Mouse (Mus musculus): Measurements from ENCODE around the gene Tcf25. TPM values are rescaled to one million over a fixed set of nuclear protein-coding genes. Genes with fewer than 3 reads are reported as not detected.

The Tcf25 gene
- polyA plus RNA-seq, 1 experiment, result 239 TPM

DNA sequence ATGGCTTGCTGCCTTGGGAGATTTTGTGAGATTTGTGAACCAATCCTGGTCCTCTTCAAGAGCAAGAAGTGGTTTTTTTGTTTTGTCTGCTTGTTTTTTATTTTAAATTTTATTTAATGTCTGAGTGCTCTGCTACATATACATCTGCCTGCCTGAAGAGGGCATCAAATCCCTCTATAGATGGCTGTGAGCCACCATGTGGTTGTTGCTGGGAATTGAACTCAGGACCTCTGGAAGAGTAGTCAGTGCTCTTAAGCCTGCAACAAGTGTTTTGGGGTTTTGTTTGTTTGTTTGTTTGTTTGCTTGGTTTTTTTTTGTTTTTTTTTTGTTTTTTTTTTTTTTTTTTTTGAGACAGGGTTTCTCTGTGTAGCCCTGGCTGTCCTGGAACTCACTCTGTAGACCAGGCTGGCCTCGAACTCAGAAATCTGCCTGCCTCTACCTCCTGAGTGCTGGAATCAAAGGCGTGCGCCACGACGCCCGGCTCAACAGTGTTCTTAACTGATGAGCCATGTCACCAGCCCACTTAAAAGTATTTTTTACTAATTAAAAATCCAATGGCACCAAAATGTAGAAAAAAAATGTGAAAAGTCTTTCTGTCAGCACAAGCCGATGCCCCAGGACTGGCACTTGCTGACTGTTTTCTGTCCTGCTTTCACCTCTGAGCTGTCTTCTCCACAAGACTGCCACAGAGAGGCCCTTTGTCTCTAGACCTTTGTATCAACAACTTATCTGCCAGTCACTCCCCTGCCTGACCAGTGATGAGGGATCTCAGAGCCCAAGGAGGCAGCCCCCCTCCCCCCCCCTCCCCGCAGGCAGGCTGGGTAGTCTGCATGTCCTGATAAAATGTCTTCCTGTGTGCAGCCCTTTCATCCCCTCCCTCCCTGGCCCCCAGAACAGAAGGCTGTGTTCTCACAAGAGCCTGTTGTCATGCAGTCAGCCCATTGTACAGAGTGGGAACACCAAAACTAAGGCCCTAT lies 42.7 kb downstream of the Tcf25 start:
- TF ChIP-seq CTCF (IDR thresholded peaks at IDR 0.05; ENCODE audit: low read depth, low read length) (peak; percentile 30), EP300 (IDR thresholded peaks at IDR 0.05; ENCODE audit: insufficient read depth, low read depth, low read length) (no peak), POLR2A (IDR thresholded peaks at IDR 0.05; ENCODE audit: insufficient read depth, low read length) (no peak)
- H3K4me3 ChIP-seq (ENCODE audit: low read depth, low read length), result no peak overlapping the region
- no peak overlapping the region for H3K27ac ChIP-seq (ENCODE audit: insufficient read depth, low read length)
- H3K36me3 ChIP-seq (ENCODE audit: control insufficient read depth, insufficient read depth, low read length, poor library complexity, severe bottlenecking), result peaks cover 5% of the 10 kb centered on the region; the same call in 1 of the 2 replicates
- no peak overlapping the region for H3K9ac ChIP-seq (ENCODE audit: low read depth, poor library complexity, severe bottlenecking)
- H3K27me3 ChIP-seq (ENCODE audit: control insufficient read depth, insufficient read depth, low read length, poor library complexity, severe bottlenecking), result no peaks in the 10 kb centered on the region
- H3K4me1 ChIP-seq (ENCODE audit: control insufficient read depth, insufficient read depth, low read length), result peaks cover 7% of the 10 kb centered on the region
- no peaks in the 10 kb centered on the region for H3K9me3 ChIP-seq (replicated peaks; ENCODE audit: control insufficient read depth, insufficient read depth, low read length, poor library complexity, severe bottlenecking)

DNA sequence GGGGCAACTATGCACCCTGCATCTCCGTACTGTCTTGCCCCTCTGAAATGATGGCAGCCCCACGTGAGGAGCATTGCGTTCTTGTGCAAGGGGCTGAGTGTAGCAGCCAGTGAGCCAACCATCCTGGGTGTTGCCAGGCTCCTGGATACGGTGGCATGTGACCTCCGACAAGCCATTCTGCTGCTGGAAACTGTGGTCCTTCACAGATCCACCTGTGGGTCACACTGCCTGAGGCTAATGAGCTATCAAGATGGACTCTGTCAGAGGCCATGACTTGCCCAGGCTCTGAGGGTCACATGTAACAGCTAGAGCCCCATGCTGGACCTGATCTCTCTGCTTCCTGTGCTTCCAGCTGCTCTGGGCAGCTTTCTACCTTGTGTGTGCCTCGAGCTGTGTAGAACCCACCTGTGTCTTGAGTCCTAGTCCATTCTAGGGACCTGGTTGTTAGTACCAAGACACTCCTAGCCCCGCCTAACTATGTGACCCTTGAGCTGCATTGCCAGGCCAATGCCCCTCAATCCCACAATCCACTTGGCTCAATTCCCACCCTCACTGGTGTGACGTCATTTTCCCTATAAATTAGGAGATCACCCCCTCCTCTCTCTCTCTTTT lies 43.5 kb downstream of the Tcf25 start:
- no peak overlapping the region for H3K4me3 ChIP-seq (ENCODE audit: low read depth, low read length)
- peaks cover 7% of the 10 kb centered on the region for H3K4me1 ChIP-seq (ENCODE audit: control insufficient read depth, insufficient read depth, low read length)
- peaks cover 5% of the 10 kb centered on the region; the same call in 1 of the 2 replicates for H3K36me3 ChIP-seq (ENCODE audit: control insufficient read depth, insufficient read depth, low read length, poor library complexity, severe bottlenecking)
- H3K9me3 ChIP-seq (replicated peaks; ENCODE audit: control insufficient read depth, insufficient read depth, low read length, poor library complexity, severe bottlenecking), result no peaks in the 10 kb centered on the region
- H3K27me3 ChIP-seq (ENCODE audit: control insufficient read depth, insufficient read depth, low read length, poor library complexity, severe bottlenecking), result no peaks in the 10 kb centered on the region
- no peak for TF ChIP-seq POLR2A (IDR thresholded peaks at IDR 0.05; ENCODE audit: insufficient read depth, low read length)
- TF ChIP-seq CTCF (IDR thresholded peaks at IDR 0.05; ENCODE audit: low read depth, low read length), result no peak
- TF ChIP-seq EP300 (IDR thresholded peaks at IDR 0.05; ENCODE audit: insufficient read depth, low read depth, low read length), result no peak
- H3K9ac ChIP-seq (ENCODE audit: low read depth, poor library complexity, severe bottlenecking), result no peak overlapping the region
- no peak overlapping the region for H3K27ac ChIP-seq (ENCODE audit: insufficient read depth, low read length)

DNA sequence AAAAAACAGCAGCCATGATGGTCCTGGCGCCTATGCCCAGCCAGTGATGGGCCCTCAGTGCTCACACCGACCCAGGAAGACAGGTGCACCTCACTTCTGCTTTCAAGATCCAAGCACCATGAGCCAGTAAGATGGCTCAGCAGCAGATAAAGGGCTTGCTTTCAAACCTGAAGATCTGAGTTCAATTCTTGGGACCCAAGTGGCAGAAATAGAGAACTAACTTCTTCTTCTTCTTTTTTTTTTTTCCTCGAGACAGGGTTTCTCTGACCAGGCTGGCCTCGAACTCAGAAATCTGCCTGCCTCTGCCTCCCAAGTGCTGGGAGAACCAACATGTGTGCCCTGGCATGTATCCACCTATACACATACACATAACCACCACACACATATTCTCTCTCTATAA lies 46.2 kb downstream of the Tcf25 start:
- H3K4me3 ChIP-seq (ENCODE audit: low read depth, low read length), result no peak overlapping the region
- no peaks in the 10 kb centered on the region for H3K9me3 ChIP-seq (replicated peaks; ENCODE audit: control insufficient read depth, insufficient read depth, low read length, poor library complexity, severe bottlenecking)
- no peak for TF ChIP-seq POLR2A (IDR thresholded peaks at IDR 0.05; ENCODE audit: insufficient read depth, low read length)
- no peak for TF ChIP-seq CTCF (IDR thresholded peaks at IDR 0.05; ENCODE audit: low read depth, low read length)
- TF ChIP-seq EP300 (IDR thresholded peaks at IDR 0.05; ENCODE audit: insufficient read depth, low read depth, low read length), result no peak
- H3K4me1 ChIP-seq (ENCODE audit: control insufficient read depth, insufficient read depth, low read length), result peaks cover 3% of the 10 kb centered on the region
- H3K27ac ChIP-seq (ENCODE audit: insufficient read depth, low read length), result no peak overlapping the region
- H3K27me3 ChIP-seq (ENCODE audit: control insufficient read depth, insufficient read depth, low read length, poor library complexity, severe bottlenecking), result no peaks in the 10 kb centered on the region
- peaks cover 5% of the 10 kb centered on the region; the same call in 1 of the 2 replicates for H3K36me3 ChIP-seq (ENCODE audit: control insufficient read depth, insufficient read depth, low read length, poor library complexity, severe bottlenecking)
- no peak overlapping the region for H3K9ac ChIP-seq (ENCODE audit: low read depth, poor library complexity, severe bottlenecking)

DNA sequence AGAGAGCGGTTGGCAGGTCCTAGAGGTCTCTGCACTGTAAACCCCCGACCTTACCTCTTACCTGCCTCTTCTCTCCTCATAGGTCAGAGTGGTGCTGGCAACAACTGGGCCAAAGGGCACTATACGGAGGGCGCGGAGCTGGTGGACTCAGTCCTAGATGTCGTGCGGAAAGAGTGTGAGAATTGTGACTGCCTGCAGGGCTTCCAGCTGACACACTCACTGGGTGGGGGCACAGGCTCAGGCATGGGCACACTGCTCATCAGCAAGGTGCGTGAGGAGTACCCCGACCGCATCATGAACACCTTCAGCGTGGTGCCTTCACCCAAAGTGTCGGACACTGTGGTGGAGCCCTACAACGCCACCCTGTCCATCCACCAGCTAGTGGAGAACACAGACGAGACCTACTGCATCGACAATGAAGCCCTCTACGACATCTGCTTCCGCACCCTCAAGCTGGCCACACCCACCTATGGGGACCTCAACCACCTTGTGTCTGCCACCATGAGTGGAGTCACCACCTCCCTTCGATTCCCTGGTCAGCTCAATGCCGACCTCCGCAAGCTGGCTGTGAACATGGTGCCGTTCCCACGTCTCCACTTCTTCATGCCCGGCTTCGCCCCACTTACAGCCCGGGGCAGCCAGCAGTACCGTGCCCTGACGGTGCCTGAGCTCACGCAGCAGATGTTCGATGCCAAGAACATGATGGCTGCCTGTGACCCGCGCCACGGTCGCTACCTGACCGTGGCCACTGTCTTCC lies 47.1 kb downstream of the Tcf25 start:
- TF ChIP-seq CTCF (IDR thresholded peaks at IDR 0.05; ENCODE audit: low read depth, low read length) (no peak), POLR2A (IDR thresholded peaks at IDR 0.05; ENCODE audit: insufficient read depth, low read length) (no peak), EP300 (IDR thresholded peaks at IDR 0.05; ENCODE audit: insufficient read depth, low read depth, low read length) (no peak)
- no peak overlapping the region for H3K27ac ChIP-seq (ENCODE audit: insufficient read depth, low read length)
- no peak overlapping the region for H3K9ac ChIP-seq (ENCODE audit: low read depth, poor library complexity, severe bottlenecking)
- H3K27me3 ChIP-seq (ENCODE audit: control insufficient read depth, insufficient read depth, low read length, poor library complexity, severe bottlenecking), result no peaks in the 10 kb centered on the region
- H3K4me1 ChIP-seq (ENCODE audit: control insufficient read depth, insufficient read depth, low read length), result peaks cover 3% of the 10 kb centered on the region
- peaks cover 5% of the 10 kb centered on the region; the same call in 1 of the 2 replicates for H3K36me3 ChIP-seq (ENCODE audit: control insufficient read depth, insufficient read depth, low read length, poor library complexity, severe bottlenecking)
- no peak overlapping the region for H3K4me3 ChIP-seq (ENCODE audit: low read depth, low read length)
- H3K9me3 ChIP-seq (replicated peaks; ENCODE audit: control insufficient read depth, insufficient read depth, low read length, poor library complexity, severe bottlenecking), result no peaks in the 10 kb centered on the region

DNA sequence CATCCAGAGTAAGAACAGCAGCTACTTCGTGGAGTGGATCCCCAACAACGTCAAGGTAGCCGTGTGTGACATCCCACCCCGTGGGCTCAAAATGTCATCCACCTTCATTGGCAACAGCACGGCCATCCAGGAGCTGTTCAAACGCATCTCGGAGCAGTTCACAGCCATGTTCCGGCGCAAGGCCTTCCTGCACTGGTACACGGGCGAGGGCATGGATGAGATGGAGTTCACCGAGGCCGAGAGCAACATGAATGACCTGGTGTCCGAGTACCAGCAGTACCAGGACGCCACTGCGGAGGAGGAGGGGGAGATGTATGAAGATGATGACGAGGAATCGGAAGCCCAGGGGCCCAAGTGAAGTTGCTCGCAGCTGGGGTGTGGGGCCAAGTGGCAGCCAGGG lies 47.8 kb downstream of the Tcf25 start:
- Histone ChIP-seq H3K4me3 (ENCODE audit: low read depth, low read length) (no peak overlapping the region), H3K4me1 (ENCODE audit: control insufficient read depth, insufficient read depth, low read length) (peaks cover 3% of the 10 kb centered on the region)

More for the DNA sequence above, 47.8 kb downstream of the Tcf25 start:
- Histone ChIP-seq H3K36me3 (ENCODE audit: control insufficient read depth, insufficient read depth, low read length, poor library complexity, severe bottlenecking) (peaks cover 5% of the 10 kb centered on the region; the same call in 1 of the 2 replicates), H3K9me3 (replicated peaks; ENCODE audit: control insufficient read depth, insufficient read depth, low read length, poor library complexity, severe bottlenecking) (0 out of 2 replicates have a peak, but pooled peaks cover under 1% of the 10 kb centered on the region), H3K9ac (ENCODE audit: low read depth, poor library complexity, severe bottlenecking) (no peak overlapping the region), H3K27ac (ENCODE audit: insufficient read depth, low read length) (no peak overlapping the region), H3K27me3 (ENCODE audit: control insufficient read depth, insufficient read depth, low read length, poor library complexity, severe bottlenecking) (no peaks in the 10 kb centered on the region)
- no peak for TF ChIP-seq EP300 (IDR thresholded peaks at IDR 0.05; ENCODE audit: insufficient read depth, low read depth, low read length)
- TF ChIP-seq POLR2A (IDR thresholded peaks at IDR 0.05; ENCODE audit: insufficient read depth, low read length), result no peak
- no peak for TF ChIP-seq CTCF (IDR thresholded peaks at IDR 0.05; ENCODE audit: low read depth, low read length)
